Mouse (Mus musculus) ovary, adult 18-20 months (tissue): ENCODE results near the gene Bpifb9a.
"Not testable (repeated sequence)": the region's sequence is repeated elsewhere in the genome, so short reads cannot be mapped to it uniquely, and the experiment has no call there.

Experiments used
- DNase-seq: peaks from one replicate; pipeline ENCODE4 v3.0.0; 2022; ENCODE audit warnings: low spot score, mixed read lengths

Gene Bpifb9a

DNA sequence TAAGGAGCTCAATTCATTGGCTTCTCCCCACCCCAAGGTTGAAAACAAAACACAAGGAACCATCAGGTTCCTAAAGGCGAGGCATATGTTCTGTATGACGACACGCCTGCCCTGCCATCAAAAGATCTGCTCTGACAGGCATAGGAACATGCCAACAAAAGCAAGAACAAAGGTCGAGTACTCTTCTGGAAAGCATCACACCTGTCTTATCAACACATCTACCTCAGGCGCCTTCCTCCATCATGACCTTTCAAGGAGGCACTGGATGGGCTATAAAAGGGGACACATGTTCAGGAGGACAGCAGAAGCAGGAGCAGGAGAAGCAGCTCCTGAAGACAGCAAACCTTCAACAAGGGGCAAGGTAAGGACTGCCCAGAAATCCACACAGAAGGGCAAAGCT, at the start of gene Bpifb9a:
Gene Bpifb9a, plus strand, starts transcription at position 301 of the 400 bp plus-strand sequence.
- DNase-seq: not testable (repeated sequence)

DNA sequence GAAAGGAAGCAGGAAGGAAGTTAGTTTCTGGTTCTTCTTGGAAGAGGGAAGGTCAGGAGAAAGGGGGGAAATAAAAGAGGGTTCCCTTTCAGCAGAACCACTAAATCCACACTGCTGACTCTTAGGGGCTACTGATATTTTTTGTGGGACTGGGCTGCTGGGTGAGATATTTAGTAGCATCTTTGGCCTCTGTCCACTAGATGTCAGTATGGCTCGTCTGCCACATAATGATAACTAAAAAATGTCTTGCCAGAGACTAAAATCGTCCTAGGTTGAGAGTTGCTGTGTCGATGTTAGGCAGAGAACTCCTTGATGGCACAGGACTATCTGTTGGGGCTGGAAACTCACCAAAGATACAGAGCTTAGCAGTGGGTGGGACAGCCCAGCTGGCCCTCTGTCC, 48.5 kb upstream of the Bpifb9a start:
- no peak for DNase-seq

DNA sequence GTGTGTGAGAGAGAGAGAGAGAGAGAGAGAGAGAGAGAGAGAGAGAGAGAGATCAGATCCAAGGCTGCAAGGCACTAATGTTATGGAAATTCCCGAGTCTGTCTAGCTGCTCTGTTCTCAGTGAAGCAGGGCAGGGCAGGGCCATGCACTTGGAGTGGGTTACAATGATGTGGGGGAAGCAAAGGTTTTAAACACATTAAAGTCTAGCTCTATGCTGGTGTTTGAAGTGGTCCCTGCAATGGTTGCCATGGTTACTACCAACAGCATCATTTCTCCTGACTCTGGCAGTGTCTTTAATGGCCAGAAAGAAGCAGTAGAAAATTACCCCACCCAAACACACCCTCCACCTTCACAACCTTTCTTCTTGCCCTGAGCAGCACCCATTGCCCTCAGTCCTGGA, 46.5 kb upstream of the Bpifb9a start:
- DNase-seq: no peak

DNA sequence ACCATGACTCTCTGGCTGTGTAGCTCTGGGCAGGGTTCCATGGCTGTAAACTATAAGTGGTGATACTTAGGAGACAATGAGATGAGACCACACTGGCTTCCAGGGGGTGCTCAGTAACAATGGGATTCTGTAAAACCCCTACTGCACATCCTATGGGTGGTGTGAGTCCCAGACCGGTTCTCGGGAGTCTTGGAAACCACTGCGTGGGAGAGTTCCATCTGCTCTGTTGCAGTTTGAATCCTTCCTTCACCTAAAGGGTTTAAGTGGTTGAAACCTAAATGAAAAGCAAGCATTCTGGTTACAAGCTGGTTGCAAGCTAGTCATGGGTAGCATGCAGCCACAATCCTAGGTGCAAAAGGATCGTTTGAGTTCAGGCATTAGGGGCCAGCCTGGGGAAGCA, 45.8 kb upstream of the Bpifb9a start:
- DNase-seq: no peak

DNA sequence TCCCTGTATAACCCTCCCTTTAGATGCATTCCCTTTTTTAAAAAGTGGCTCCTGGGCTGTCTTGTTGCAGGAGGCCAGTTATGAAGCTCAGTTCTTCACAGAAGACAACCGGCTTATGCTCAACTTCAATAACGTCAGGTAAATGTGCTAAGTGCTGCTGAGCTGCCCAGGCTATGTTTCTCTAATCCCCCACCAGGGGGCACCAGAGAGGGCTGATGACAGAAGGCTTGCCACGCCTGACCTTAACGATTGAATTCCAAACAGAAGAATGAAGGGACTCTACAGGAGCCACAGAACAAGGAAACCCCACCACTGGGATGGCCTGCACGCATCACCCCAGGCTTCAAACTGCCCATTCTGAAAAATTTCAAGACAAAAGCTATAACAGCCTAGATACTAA, 42.5 kb upstream of the Bpifb9a start:
- DNase-seq: peak; percentile 61

DNA sequence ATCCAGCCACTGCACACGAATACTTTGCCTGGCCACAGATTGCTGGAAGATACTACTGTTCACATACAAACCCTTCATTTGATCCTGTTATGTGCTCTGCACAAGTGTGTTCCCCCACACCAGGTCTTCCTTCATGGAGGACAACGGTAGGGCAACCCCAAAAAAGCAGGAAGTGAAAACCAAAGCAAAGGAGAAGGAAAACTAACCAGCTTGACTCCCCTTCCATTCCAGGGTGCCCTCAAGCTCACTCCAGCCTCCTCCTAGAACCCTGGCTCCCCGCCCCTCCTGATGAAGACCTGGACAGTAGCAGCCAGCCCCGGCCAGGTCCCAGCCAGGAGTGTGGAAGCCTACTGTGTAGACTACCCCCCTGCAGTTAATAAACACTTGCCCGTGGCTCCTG, 37.7 kb upstream of the Bpifb9a start:
- DNase-seq: no peak

DNA sequence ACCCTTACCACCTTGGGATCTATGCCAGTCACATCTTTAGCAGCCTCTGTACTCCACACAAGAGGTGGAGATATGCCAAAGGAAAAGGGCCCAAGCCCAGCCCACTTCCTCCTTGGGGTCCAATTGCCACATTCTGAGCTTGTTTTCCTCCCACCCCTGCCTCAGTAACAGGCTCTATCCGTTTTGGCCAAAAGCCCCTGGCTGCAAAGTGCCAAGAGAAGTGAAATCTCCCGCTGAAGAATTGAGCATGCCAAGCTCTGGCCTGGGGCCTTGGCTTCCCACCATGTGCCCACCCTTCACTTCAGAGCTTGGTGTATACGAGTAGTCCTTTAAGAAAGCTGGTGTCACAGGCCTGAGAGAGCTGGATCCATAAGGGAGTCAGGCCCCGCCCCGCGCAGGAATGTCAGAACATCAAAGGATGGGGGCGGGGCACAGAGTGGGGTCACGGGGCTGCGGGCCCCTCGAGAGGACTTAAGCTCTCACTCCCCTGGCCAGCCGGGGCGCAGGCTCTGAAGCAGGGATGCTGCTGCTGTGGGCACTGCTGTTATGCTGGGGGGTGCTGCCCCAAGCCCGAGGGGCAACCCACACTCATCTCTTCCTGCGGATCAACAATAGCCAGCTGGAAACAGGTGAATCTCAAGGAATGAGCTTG, 34.3 kb upstream of the Bpifb9a start, which contains the start of gene Bpifb5:
Gene Bpifb5, plus strand, starts transcription at position 478 of the 652 bp plus-strand sequence.
- DNase-seq: no peak

DNA sequence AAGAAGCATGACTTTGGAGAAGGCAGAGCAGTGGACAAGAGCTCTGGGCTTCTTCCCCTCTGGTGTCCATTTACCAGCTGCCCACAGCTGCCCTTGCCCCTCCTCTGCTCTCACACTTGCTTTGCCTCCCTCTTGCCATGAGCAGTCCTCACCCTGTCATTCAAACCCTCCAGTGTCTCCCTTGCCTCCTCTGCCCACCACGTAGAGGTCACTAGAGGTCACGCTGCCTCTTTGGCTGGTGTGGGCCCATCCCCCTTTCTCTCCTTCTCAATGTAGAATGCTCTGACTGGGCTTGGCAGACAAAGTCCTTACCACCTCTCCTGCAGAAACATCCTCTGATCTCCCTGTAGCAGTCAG, 33.8 kb upstream of the Bpifb9a start:
- no peak for DNase-seq

DNA sequence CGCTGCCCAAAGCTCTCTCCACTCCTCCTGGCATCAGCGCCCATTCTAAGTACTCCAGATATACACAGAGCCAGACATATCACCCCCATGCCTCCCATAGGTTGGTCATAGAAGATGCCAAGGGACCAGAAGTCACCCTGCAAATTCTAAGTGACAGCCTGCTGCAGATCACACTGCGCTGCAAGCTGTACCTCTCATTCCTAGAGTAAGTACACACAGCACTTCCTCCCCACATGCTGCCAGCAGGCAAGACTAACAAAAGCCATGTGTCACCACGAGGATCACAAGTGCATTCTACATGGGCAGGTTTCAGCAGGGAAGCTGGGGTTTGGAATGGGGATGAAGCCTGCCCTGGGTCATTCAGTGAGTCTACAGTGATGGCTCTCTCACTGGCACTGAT, 30.7 kb upstream of the Bpifb9a start:
- DNase-seq: no peak

DNA sequence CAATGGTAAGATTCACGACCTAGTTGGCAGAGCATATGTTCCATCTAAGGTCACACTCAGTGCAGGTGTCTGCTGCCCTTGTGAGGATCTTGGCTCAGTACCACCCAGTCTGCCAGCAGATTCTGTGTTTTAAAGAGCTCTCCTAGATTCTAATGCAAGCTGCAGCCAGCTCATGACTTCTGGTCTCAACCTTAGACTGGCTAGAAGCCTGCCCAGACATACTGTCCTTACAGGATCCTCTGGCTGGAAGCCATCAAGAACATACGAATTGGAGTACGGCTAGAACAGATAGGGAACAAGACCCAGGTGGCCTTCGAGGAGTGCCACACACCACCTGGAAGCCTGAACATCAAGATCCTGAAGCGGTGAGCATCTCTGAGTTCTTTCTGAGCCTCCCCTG, 29.8 kb upstream of the Bpifb9a start:
- no peak for DNase-seq

DNA sequence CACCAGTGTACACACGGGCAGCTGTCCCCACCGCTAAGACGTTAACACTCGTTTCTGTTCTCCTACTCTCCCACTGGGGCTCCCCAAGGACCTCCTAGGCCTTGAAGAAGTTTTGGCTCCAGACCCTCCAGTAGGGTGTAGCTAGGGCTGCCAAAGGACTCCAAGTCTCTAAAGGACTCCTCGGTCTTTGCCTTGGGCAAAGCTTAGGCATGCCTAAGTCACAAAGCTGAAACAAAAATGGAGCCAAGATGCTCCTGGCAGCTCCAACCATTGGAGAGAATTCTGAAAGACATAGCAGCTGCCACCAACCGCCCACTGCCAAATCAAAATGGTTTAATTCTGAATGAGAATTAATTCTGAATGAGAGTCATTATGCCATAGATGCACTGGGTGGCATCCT, 24.2 kb upstream of the Bpifb9a start:
- DNase-seq: no peak

DNA sequence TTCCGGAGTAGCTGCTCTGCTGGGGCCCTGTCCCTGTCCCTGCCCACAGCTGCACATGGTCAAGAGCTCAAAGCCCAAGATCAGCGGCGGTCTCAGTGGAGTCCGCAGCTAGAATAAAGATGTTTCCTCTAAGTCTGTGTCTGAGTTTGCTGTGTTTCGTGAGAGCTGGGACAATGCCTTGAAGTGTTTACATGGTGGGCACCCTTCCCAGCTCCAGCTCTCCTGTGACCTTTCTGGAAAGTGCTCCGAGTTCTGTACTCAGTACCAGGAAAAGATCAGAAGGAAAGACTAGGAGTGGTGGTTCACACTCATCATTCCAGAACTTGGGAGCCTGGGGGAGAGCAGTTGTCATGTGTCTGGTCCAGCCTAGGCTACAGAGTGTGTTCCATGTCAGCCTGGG, 16.9 kb upstream of the Bpifb9a start:
- no peak for DNase-seq

DNA sequence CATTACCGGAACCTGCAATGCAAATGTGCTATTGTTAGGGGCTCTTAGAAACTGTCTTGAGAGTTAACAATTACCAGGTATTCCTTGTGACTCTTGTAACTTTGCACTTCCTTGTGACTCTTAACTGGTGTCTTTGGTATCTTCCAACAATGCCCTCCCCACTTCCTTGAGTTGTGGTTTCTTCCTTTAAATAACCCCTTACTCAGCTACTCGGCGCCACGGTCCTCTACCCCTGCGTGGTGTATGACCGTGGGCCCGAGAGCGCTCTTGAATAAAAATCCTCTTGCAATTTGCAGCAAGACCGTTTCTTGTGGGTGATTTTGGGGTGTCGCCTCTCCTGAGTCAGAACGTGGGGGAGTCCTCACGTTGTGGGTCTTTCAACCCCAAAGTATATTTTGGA, 14.9 kb upstream of the Bpifb9a start:
- DNase-seq: not testable (repeated sequence)

DNA sequence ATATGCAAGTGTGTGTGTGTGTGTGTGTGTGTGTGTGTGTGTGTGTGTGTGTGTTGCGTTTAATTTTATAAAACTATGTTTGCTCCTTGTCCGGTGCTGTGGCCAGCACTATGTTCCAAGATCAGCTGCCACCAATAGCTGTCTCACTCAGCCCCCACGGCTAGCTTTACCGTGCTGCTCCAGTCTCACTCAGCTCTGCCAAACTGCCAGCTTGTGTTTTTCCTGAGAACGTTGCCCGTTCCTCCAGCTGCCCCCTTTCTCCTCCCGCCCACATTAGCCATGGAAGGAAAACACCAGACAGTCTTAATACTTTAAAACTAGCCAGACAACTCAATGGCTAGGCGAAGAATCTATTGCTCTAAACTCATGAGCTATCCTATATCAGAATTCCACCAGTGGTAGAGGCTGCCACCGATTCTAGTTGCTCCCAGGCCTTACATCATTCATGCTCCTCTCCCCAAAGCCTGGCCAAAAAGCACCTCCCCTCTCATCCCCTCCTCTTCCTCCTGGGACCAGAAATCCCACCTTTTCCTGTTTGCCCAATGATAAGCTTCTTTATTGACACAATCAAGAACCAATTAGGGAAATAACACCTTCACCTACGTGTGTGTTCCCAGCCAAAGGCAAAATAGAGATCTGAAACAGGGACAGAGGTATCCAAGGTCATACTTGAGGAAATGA, 14.2 kb upstream of the Bpifb9a start:
- no peak for DNase-seq

DNA sequence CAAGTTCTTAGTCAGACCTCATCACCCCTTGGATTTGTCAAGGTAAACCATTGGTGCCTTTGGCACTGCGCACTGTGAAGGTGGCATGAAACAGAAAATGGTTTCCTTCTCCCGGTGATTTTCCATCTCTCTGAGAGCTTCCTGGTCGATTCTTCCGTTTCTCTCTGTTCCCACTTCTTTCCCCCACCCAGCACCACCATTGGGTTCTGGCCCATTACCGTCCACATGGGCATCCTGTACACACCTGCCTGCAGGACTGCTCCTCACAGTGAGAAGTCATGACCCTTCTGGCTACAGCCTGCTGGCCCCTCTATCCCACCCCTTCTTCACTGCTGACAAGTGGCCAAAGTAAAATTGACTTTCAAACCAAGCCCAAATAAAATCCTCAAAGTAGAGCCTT, 12.3 kb upstream of the Bpifb9a start:
- no peak for DNase-seq

DNA sequence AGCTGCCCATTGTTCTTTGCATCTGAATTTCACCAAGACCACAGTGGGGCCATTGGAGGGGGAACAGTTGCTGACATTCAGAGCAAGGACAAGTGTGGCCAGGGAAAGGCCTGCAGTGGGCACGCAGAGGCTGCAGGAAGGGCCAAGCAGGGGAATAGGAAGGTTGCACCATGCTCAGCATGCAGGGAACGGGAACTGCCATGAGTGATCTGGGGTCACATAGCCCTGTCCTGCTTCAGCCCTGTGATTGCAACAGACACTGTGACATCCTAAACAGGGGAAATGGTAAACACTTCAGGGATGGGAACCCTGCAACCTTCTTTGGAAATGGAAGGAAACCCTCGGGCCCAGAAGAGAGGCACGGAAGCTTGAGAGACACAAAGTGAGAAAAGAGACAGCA, 2.4 kb upstream of the Bpifb9a start:
- not testable (repeated sequence) for DNase-seq

DNA sequence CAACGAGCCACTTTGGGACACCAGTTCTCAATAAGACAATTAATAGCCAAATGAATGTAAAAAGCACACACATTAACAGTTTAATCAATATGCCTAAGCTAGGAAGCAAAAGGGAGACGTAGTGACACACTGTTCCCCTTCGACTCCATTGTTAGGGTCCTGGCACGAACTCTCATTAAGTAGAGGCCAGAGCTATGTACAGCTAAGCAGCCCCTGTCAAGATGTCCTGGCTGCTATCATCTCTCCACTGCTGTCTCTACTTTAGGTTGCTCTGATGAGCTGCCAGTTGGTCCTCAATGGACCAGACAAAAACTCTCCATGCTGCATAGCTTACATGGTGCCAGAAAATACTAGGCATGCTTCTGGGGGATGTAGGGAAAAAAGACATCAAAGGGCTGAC, 1.9 kb upstream of the Bpifb9a start:
- no peak for DNase-seq

DNA sequence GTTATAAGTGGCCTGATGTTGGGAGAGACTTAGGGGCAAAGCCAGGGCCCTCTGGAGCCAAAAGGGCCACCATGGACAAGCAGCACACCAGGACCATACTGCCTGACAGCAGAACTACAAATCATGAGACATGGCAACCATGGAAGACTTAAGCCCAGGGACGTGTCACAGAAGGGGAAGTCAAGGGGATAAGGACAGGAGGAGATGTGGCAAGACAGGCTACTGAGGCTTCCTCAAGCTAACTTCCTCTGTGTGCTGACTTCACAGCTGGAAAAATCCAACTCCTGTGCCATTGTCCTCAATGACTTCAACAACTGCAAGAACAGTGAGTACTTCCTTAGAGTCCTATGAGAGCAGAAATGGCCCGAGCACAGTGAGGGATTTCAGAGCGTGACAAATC, 6.7 kb downstream of the Bpifb9a start:
- DNase-seq: not testable (repeated sequence)

DNA sequence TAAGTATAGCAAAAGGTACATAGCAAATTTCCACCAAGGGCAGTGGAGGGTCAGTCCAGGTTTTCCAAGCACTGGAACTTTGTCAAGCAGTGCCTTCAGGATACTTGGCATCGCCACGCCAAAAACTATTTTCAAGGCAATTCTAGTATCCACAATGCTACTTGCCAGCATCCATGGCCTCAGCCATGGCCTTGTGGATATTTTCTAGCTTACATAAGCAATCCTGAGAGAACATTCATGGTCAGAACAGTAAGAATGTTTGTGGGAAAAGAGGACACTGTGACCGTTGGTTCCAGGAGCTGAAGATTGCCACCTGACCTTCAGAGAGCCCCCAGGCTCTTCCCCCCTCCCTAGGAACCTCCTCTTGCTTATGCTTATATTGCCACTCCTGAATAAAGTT, 34.2 kb downstream of the Bpifb9a start:
- DNase-seq: peak; percentile 75

DNA sequence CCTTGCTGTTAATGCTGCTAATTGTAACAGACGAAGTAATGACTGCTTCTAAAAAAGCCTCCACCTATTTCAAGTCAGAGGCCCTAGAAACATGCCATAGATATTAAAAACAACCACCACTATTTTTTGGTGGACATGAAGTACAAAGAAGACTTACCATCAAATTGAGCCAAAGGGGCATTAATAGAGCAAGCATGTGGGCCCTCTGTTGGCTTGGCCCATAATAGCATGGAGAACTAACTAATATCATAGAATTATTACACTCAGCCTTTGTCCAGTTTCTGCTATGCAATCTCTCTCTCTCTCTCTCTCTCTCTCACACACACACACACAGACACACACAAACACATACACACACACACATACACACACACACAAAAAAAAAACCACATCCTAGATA, 35.2 kb downstream of the Bpifb9a start:
- no peak for DNase-seq

DNA sequence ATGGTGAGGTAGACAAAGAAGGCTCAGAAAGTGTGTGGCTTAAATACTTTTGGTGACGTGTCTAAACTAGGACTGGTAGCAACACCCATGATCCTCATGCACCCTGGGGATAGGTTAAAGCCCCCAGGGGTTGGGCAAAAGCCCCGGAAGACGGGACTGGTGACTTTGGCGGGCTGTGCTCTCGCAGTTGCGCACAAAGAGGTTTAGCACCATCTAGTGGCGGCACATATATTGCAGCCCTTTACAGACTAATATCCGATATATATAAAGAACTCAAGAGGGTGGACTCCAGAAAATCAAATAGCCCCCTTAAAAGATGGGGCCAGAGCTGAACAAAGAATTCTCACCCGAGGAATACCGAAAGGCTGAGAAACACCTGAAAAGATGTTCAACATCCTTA, 37.1 kb downstream of the Bpifb9a start:
- DNase-seq: not testable (repeated sequence)

DNA sequence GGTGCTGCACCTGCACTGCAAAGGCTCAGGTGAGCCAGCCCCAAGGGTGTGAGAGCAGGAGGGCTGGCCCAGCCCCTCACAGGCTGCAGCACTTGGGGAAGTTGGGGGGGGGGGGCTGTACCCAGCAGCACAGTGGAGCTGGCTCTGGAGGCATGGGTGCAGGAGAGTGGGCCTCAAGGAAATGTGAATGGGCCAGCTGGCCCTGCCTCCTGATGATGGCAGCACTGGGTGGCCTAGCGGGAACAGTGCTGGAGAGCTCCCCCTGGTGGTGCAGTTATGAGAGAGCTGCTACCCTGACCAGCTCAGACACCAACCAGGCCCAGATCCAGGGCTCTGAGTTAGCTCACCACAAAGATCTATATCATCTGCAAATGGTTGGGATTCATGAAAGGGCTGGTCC, 42.8 kb downstream of the Bpifb9a start:
- peak; percentile 37 for DNase-seq

DNA sequence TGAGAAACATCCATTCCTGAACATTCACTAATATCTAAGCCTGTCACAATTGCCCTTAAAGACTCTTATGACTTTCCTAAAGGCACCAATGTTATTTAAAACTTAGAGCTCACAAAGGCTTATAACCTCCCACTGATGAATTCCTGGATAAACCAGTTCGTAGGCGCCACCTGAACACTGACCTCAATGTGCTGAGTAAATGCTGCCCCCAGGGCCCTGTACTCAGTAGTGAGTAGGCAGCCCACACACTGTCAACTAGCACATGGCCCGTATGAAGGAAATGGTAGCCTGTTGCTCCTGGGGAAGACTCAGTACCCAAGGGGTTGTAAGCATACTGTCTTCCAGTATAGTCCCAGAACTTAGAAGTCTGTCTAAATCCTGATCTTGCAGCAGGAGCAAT, 44.1 kb downstream of the Bpifb9a start:
- DNase-seq: no peak

DNA sequence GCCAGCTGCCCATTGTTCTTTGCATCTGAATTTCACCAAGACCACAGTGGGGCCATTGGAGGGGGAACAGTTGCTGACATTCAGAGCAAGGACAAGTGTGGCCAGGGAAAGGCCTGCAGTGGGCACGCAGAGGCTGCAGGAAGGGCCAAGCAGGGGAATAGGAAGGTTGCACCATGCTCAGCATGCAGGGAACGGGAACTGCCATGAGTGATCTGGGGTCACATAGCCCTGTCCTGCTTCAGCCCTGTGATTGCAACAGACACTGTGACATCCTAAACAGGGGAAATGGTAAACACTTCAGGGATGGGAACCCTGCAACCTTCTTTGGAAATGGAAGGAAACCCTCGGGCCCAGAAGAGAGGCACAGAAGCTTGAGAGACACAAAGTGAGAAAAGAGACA, 47.0 kb downstream of the Bpifb9a start:
- DNase-seq: not testable (repeated sequence)
